Mouse (Mus musculus): ENCODE data around the gene Amy2a4. TPM values are rescaled to one million over a fixed set of nuclear protein-coding genes. Genes with fewer than 3 reads are reported as not detected.
"Not testable (repeated sequence)": the region's sequence is repeated elsewhere in the genome, so short reads cannot be mapped to it uniquely, and the experiment has no call there.

Gene Amy2a4
- 0.09 and 0.29 TPM in 2 replicates for polyA plus RNA-seq (2015; fragmentation: Nextera tagmentation; extraction: Ambion mirVana)

DNA sequence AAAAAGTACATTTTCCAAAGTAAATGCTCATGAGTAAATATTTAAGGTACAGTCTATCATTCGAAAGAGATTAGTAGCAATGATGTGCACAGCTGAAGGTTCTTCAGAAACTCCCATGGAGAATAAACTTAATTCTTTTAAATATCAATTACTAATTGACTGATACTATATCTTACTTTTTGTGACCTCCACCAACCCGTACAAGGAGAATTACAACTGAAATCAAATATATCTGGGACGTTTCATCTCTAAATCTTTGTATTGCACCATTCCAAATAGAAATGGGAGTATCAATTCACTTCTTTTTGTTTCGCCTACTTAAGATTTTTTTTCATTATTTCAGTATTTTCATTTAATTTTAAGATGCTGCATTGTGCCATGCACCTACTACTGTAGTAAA lies at the start of gene Amy2a4:
TSS of gene Amy2a4 (minus strand) at position 101 of the 400 bp plus-strand sequence.
- not testable (repeated sequence) for H3K9me3 ChIP-seq; H3K9ac ChIP-seq; H3K4me2 ChIP-seq (replicated peaks); H3K4me3 ChIP-seq; H3K27ac ChIP-seq; H3K4me1 ChIP-seq; H3K36me3 ChIP-seq; ATAC-seq (ENCODE audit: low FRiP score, low read depth); H3K27me3 ChIP-seq
- WGBS = no CpG with 5 or more reads among the region's 4 CpGs

DNA sequence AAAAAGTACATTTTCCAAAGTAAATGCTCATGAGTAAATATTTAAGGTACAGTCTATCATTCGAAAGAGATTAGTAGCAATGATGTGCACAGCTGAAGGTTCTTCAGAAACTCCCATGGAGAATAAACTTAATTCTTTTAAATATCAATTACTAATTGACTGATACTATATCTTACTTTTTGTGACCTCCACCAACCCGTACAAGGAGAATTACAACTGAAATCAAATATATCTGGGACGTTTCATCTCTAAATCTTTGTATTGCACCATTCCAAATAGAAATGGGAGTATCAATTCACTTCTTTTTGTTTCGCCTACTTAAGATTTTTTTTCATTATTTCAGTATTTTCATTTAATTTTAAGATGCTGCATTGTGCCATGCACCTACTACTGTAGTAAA lies 32.7 kb upstream of the Amy2a4 start, which contains the start of gene Amy2a3:
TSS of gene Amy2a3 (minus strand) at position 101 of the 400 bp plus-strand sequence.
- not testable (repeated sequence) for H3K36me3 ChIP-seq; H3K9ac ChIP-seq; H3K9me3 ChIP-seq; H3K4me3 ChIP-seq; H3K27ac ChIP-seq; H3K4me1 ChIP-seq; ATAC-seq (ENCODE audit: low FRiP score, low read depth); H3K27me3 ChIP-seq; H3K4me2 ChIP-seq (replicated peaks)
- WGBS = no CpG with 5 or more reads among the region's 4 CpGs

GRCm38 (mm10) chr3:113312937-113313336 lies 21.7 kb upstream of the Amy2a4 start:
- not testable (repeated sequence) for H3K27me3 ChIP-seq; ATAC-seq (ENCODE audit: low FRiP score, low read depth); H3K27ac ChIP-seq; H3K4me3 ChIP-seq; H3K36me3 ChIP-seq; H3K9me3 ChIP-seq; H3K4me2 ChIP-seq (replicated peaks); H3K9ac ChIP-seq; H3K4me1 ChIP-seq
- WGBS = no CpG with 5 or more reads among the region's 3 CpGs

DNA sequence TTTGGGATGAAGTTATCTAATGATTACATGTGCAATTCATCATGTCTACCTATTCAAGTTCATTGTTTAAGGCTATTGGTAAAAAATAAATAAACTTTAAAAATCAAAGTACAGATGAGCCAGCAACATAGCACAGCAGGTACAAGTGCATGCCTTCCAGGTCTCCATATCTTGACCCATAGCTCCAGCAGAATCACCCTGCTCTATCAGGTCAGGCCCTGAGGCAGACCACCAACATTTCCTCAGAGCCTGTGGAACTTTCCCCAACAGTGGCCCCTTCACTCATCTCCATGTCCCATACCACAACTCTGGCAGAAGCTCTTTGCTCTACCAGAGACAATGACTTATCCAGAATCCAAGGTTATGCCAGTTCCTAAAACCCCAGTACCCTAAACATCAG lies 11.0 kb downstream of the Amy2a4 start:
- H3K4me1 ChIP-seq; H3K4me2 ChIP-seq (replicated peaks); H3K4me3 ChIP-seq; H3K36me3 ChIP-seq; H3K9ac ChIP-seq; ATAC-seq (ENCODE audit: low FRiP score, low read depth); H3K27ac ChIP-seq; H3K27me3 ChIP-seq; H3K9me3 ChIP-seq: not testable (repeated sequence)

- H3K4me2 ChIP-seq (replicated peaks); ATAC-seq (ENCODE audit: low FRiP score, low read depth); H3K36me3 ChIP-seq; H3K4me3 ChIP-seq; H3K9me3 ChIP-seq; H3K27ac ChIP-seq; H3K9ac ChIP-seq; H3K27me3 ChIP-seq; H3K4me1 ChIP-seq: not testable (repeated sequence)
Observed at GRCm38 (mm10) chr3:113279586-113279985, 11.7 kb downstream of the Amy2a4 start.

- not testable (repeated sequence) for H3K9me3 ChIP-seq; H3K4me3 ChIP-seq; H3K4me2 ChIP-seq (replicated peaks); H3K36me3 ChIP-seq; ATAC-seq (ENCODE audit: low FRiP score, low read depth); H3K4me1 ChIP-seq; H3K27ac ChIP-seq; H3K27me3 ChIP-seq; H3K9ac ChIP-seq
- no CpG with 5 or more reads among the region's 4 CpGs for WGBS
Observed at GRCm38 (mm10) chr3:113258737-113259136, 32.5 kb downstream of the Amy2a4 start, which contains the start of gene Amy2a5. Gene Amy2a5 (minus strand): TSS chr3:113258837.

Other genes with a start within 250 kb of the Amy2a4 start
- gene Amy2a5, start 32.6 kb downstream of the Amy2a4 start, polyA plus RNA-seq (2015; fragmentation: Nextera tagmentation; extraction: Ambion mirVana) = not detected in 2 replicates
- gene Amy2a3, start 32.6 kb upstream of the Amy2a4 start, polyA plus RNA-seq (2015; fragmentation: Nextera tagmentation; extraction: Ambion mirVana) = 0.09 and 0.29 TPM in 2 replicates
- 0.09 and 0.29 TPM in 2 replicates for gene Amy2a2, start 65.2 kb upstream of the Amy2a4 start, polyA plus RNA-seq (2015; fragmentation: Nextera tagmentation; extraction: Ambion mirVana)
- 0.70 and 2.7 TPM in 2 replicates for gene Amy2a1, start 241.0 kb upstream of the Amy2a4 start, polyA plus RNA-seq (2015; fragmentation: Nextera tagmentation; extraction: Ambion mirVana)

All from limb, embryonic 13.5 days (tissue).